Mouse (Mus musculus) heart, embryonic 11.5 days (tissue): ENCODE measurements around the gene Gm43518. TPM values are rescaled to one million over a fixed set of nuclear protein-coding genes. Genes with fewer than 3 reads are reported as not detected.

Experiments used
- ATAC-seq: fragments of 200-750 bp; cut with Nextera tagmentation; replicated peaks from 2 replicates; pipeline ENCODE4 v1.8.0; 2017; ENCODE audit warnings: moderate library complexity; ENCODE audit not compliant: insufficient number of reproducible peaks, low FRiP score, low TSS enrichment
- H3K27ac ChIP-seq: fragments of 300-500 bp; sonication (generic); 2 replicates; pipeline ENCODE4 v1.5.1; 2014; ENCODE audit warnings: mild to moderate bottlenecking, low read depth, low read length
- H3K27me3 ChIP-seq: fragments of 300-500 bp; sonication (generic); 2 replicates; pipeline ENCODE4 v1.6.1; 2014; ENCODE audit warnings: mild to moderate bottlenecking, low read length, mixed read lengths; ENCODE audit not compliant: control insufficient read depth, insufficient read depth
- H3K36me3 ChIP-seq: fragments of 300-500 bp; sonication (generic); 2 replicates; pipeline ENCODE4 v1.6.1; 2014; ENCODE audit warnings: mild to moderate bottlenecking, low read length, moderate library complexity, mixed read lengths; ENCODE audit not compliant: control insufficient read depth, insufficient read depth
- H3K4me1 ChIP-seq: fragments of 300-500 bp; sonication (generic); 2 replicates; pipeline ENCODE4 v1.6.1; 2014; ENCODE audit warnings: low read length; ENCODE audit not compliant: control insufficient read depth, insufficient read depth
- H3K4me2 ChIP-seq: fragments of 300-500 bp; sonication (generic); 2 replicates; pipeline ENCODE4 v1.6.1; 2014; ENCODE audit warnings: mild to moderate bottlenecking, moderate library complexity
- H3K4me3 ChIP-seq: fragments of 300-500 bp; sonication (generic); 2 replicates; pipeline ENCODE4 v1.5.1; 2014; ENCODE audit warnings: low read depth, low read length
- H3K9ac ChIP-seq: fragments of 300-500 bp; sonication (generic); 2 replicates; pipeline ENCODE4 v1.6.1; 2014; ENCODE audit warnings: mild to moderate bottlenecking, low read depth, low read length, moderate library complexity
- H3K9me3 ChIP-seq: fragments of 300-500 bp; sonication (generic); replicated peaks from 2 replicates; pipeline ENCODE4 v1.6.1; 2016; ENCODE audit warnings: low read length; ENCODE audit not compliant: control insufficient read depth
- whole genome bisulfite sequencing: fragments of 180-500 bp; shearing (Covaris S2); extraction: QIAGEN DNeasy Blood & Tissue Kit; methylation state at CpG from one replicate; pipeline ENCODE4 v1.1.7; 2014; ENCODE audit not compliant: insufficient replicate concordance; 5-methylcytosine and 5-hydroxymethylcytosine counted together
- polyA plus RNA-seq: library from polyadenylated mRNA; unstranded; fragments of >200 nt; fragmentation: Nextera tagmentation; extraction: Ambion mirVana; gene quantifications from 2 replicates; pipeline ENCODE4 v1.2.1, GENCODE M21; 2014

The Gm43518 gene
- polyA plus RNA-seq, 1 experiment from 2014 or later = 1.2 TPM

- H3K9ac ChIP-seq = no peak overlapping the region
- 70% methylated on average over 4 of the region's 4 CpGs for WGBS
- H3K9me3 ChIP-seq = no peaks in the 10 kb centered on the region
- no peak overlapping the region for H3K27ac ChIP-seq
- H3K4me2 ChIP-seq = no peak overlapping the region
- H3K27me3 ChIP-seq = no peaks in the 10 kb centered on the region
- no peak for ATAC-seq
- H3K4me1 ChIP-seq = no peaks in the 10 kb centered on the region
- H3K4me3 ChIP-seq = no peak overlapping the region
- H3K36me3 ChIP-seq = no peaks in the 10 kb centered on the region
Measured at GRCm38 (mm10) chr5:123946546-123946945, 19.3 kb downstream of the Gm43518 start.

- no peak overlapping the region for H3K27ac ChIP-seq
- no peak overlapping the region for H3K9ac ChIP-seq
- H3K9me3 ChIP-seq = no peaks in the 10 kb centered on the region
- no peak overlapping the region for H3K4me3 ChIP-seq
- no peaks in the 10 kb centered on the region for H3K4me1 ChIP-seq
- no peaks in the 10 kb centered on the region for H3K27me3 ChIP-seq
- no peak overlapping the region for H3K4me2 ChIP-seq
- ATAC-seq = no peak
- 50% methylated on average over 7 of the region's 7 CpGs for WGBS
- no peaks in the 10 kb centered on the region for H3K36me3 ChIP-seq
Measured at GRCm38 (mm10) chr5:123947041-123947761, 20.0 kb downstream of the Gm43518 start.

GRCm38 (mm10) chr5:123952365-123953045 lies 25.3 kb downstream of the Gm43518 start:
- Histone ChIP-seq H3K27ac (no peak overlapping the region), H3K4me3 (no peak overlapping the region), H3K4me2 (no peak overlapping the region), H3K27me3 (no peaks in the 10 kb centered on the region), H3K36me3 (no peaks in the 10 kb centered on the region), H3K9me3 (no peaks in the 10 kb centered on the region), H3K4me1 (no peaks in the 10 kb centered on the region), H3K9ac (no peak overlapping the region)
- ATAC-seq = no peak
- WGBS = 57% methylated on average over 5 of the region's 5 CpGs

- Histone ChIP-seq H3K27ac (no peak overlapping the region), H3K36me3 (no peaks in the 10 kb centered on the region), H3K4me1 (no peaks in the 10 kb centered on the region), H3K9ac (no peak overlapping the region), H3K4me3 (no peak overlapping the region), H3K4me2 (no peak overlapping the region), H3K27me3 (no peaks in the 10 kb centered on the region), H3K9me3 (no peaks in the 10 kb centered on the region)
- whole genome bisulfite sequencing = 86% methylated on average over 8 of the region's 8 CpGs
- no peak for ATAC-seq
Measured at GRCm38 (mm10) chr5:123957213-123957612, 30.0 kb downstream of the Gm43518 start.

GRCm38 (mm10) chr5:123959018-123959417 lies 31.8 kb downstream of the Gm43518 start:
- Histone ChIP-seq H3K27me3 (no peaks in the 10 kb centered on the region), H3K4me2 (no peak overlapping the region), H3K9me3 (no peaks in the 10 kb centered on the region), H3K4me1 (no peaks in the 10 kb centered on the region), H3K4me3 (no peak overlapping the region), H3K9ac (no peak overlapping the region), H3K27ac (no peak overlapping the region), H3K36me3 (no peaks in the 10 kb centered on the region)
- ATAC-seq = no peak
- WGBS = 76% methylated on average over 3 of the region's 3 CpGs

GRCm38 (mm10) chr5:123960129-123960528 lies 32.9 kb downstream of the Gm43518 start:
- Histone ChIP-seq H3K9me3 (no peaks in the 10 kb centered on the region), H3K4me1 (no peaks in the 10 kb centered on the region), H3K27ac (no peak overlapping the region), H3K27me3 (no peaks in the 10 kb centered on the region), H3K9ac (no peak overlapping the region), H3K4me3 (no peak overlapping the region), H3K36me3 (no peaks in the 10 kb centered on the region), H3K4me2 (no peak overlapping the region)
- 73% methylated on average over 8 of the region's 8 CpGs for WGBS
- no peak for ATAC-seq

GRCm38 (mm10) chr5:123961046-123961445 lies 33.8 kb downstream of the Gm43518 start:
- 79% methylated on average over 12 of the region's 12 CpGs for WGBS
- Histone ChIP-seq H3K4me1 (no peaks in the 10 kb centered on the region), H3K4me2 (no peak overlapping the region), H3K9ac (no peak overlapping the region), H3K27ac (no peak overlapping the region), H3K36me3 (no peaks in the 10 kb centered on the region), H3K4me3 (no peak overlapping the region), H3K9me3 (no peaks in the 10 kb centered on the region), H3K27me3 (no peaks in the 10 kb centered on the region)
- no peak for ATAC-seq

GRCm38 (mm10) chr5:123964208-123964607 lies 37.0 kb downstream of the Gm43518 start:
- Histone ChIP-seq H3K36me3 (no peaks in the 10 kb centered on the region), H3K4me1 (no peaks in the 10 kb centered on the region), H3K4me2 (no peak overlapping the region), H3K4me3 (no peak overlapping the region), H3K9me3 (no peaks in the 10 kb centered on the region), H3K27me3 (no peaks in the 10 kb centered on the region), H3K9ac (no peak overlapping the region), H3K27ac (no peak overlapping the region)
- ATAC-seq = no peak
- WGBS = 92% methylated on average over 4 of the region's 4 CpGs

- H3K4me3 ChIP-seq = no peak overlapping the region
- H3K9me3 ChIP-seq = no peaks in the 10 kb centered on the region
- 86% methylated on average over 2 of the region's 2 CpGs for WGBS
- no peak overlapping the region for H3K9ac ChIP-seq
- ATAC-seq = no peak
- H3K4me2 ChIP-seq = no peak overlapping the region
- no peak overlapping the region for H3K27ac ChIP-seq
- H3K36me3 ChIP-seq = no peaks in the 10 kb centered on the region
- H3K27me3 ChIP-seq = no peaks in the 10 kb centered on the region
- no peaks in the 10 kb centered on the region for H3K4me1 ChIP-seq
Measured at GRCm38 (mm10) chr5:123966759-123967158, 39.5 kb downstream of the Gm43518 start.
